Mouse (Mus musculus) ES-Bruce4 (cell line): ENCODE measurements around the gene Slc2a6. TPM values are rescaled to one million over a fixed set of nuclear protein-coding genes. Genes with fewer than 3 reads are reported as not detected.

ENCODE experiments used
- H3K27ac ChIP-seq: 2 replicates; pipeline ENCODE4 v1.5.1; 2012; ENCODE audit warnings: low read length, inconsistent platforms; ENCODE audit not compliant: insufficient read depth
- H3K27me3 ChIP-seq: 2 replicates; pipeline ENCODE4 v1.6.1; 2012; ENCODE audit warnings: mild to moderate bottlenecking, low read length, inconsistent platforms; ENCODE audit not compliant: control insufficient read depth, poor library complexity, insufficient read depth, severe bottlenecking
- H3K36me3 ChIP-seq: 2 replicates; pipeline ENCODE4 v1.6.1; 2012; ENCODE audit warnings: inconsistent platforms, mild to moderate bottlenecking, low read length, moderate library complexity; ENCODE audit not compliant: control insufficient read depth, poor library complexity, insufficient read depth, severe bottlenecking
- H3K4me1 ChIP-seq: one replicate; pipeline ENCODE4 v1.8.1; 2011; ENCODE audit warnings: low read length; ENCODE audit not compliant: control insufficient read depth, insufficient read depth
- H3K4me3 ChIP-seq: 2 replicates; pipeline ENCODE4 v1.5.1; 2011; ENCODE audit warnings: low read depth, mild to moderate bottlenecking, low read length
- H3K9ac ChIP-seq: 2 replicates; pipeline ENCODE4 v1.6.1; 2012; ENCODE audit warnings: low read depth, mild to moderate bottlenecking, inconsistent platforms; ENCODE audit not compliant: poor library complexity, severe bottlenecking
- H3K9me3 ChIP-seq: replicated peaks from 2 replicates; pipeline ENCODE4 v1.6.1; 2012; ENCODE audit warnings: mild to moderate bottlenecking, low read length, inconsistent platforms; ENCODE audit not compliant: control insufficient read depth, poor library complexity, insufficient read depth, severe bottlenecking
- CTCF ChIP-seq: IDR thresholded peaks from one replicate; pipeline ENCODE4 v1.8.1; 2011; ENCODE audit warnings: low read depth, low read length
- EP300 ChIP-seq: IDR thresholded peaks from 2 replicates; pipeline ENCODE4 v1.6.1; 2011; ENCODE audit warnings: low read depth, low read length; ENCODE audit not compliant: insufficient read depth
- POLR2A ChIP-seq: IDR thresholded peaks from one replicate; pipeline ENCODE4 v1.8.1; 2011; ENCODE audit warnings: low read length; ENCODE audit not compliant: insufficient read depth
- polyA plus RNA-seq: library from polyadenylated mRNA; stranded (reverse); fragments of >200 nt; gene quantifications from 2 replicates; pipeline ENCODE4 v1.2.4, GENCODE M21; 2011; ENCODE audit warnings: low read depth; ENCODE audit not compliant: missing spikeins, insufficient read depth, insufficient read length

Gene Slc2a6
- polyA plus RNA-seq, 1 experiment: 3.9 TPM

DNA sequence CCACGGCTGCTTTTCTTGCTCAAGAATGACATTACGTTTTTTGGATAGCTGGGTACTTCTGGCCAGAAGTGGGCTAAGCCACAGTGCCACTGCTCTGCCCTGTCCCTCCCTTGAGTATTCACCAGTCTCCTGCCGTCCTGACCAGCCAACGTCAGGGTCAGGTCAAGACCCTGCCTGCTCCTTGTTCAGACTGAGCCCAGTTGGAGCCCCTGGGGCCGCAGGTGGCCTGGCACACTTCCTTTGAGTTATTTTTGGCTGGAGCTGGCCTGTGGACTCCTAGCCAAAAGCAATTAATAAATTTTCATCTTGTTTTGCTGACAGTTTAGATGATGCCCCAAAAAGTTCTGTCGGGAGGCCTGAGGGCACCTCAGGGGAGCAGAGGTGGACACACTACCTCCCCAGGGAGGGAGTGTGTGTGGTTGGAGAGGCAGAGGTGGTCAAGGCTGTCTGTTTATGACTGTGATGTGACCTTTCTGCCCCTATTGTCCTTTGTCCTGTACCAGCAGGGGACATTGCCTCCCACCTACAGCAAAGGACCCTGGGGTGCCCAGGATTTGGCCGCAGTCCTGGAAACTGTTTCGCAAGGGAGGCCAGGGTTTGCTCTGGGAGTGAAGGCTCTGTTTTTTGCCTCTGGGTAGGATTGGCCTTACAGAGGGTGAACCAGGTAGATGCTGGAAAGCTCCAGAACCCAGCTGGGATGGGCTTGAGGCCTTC is 14.5 kb upstream of the Slc2a6 start:
- no peak for TF ChIP-seq EP300
- no peak for TF ChIP-seq POLR2A
- TF ChIP-seq CTCF: no peak
- Histone ChIP-seq H3K4me3 (no peak overlapping the region), H3K9me3 (no peaks in the 10 kb centered on the region), H3K9ac (no peak overlapping the region), H3K4me1 (no peaks in the 10 kb centered on the region), H3K27me3 (no peaks in the 10 kb centered on the region), H3K27ac (no peak overlapping the region), H3K36me3 (no peaks in the 10 kb centered on the region)

DNA sequence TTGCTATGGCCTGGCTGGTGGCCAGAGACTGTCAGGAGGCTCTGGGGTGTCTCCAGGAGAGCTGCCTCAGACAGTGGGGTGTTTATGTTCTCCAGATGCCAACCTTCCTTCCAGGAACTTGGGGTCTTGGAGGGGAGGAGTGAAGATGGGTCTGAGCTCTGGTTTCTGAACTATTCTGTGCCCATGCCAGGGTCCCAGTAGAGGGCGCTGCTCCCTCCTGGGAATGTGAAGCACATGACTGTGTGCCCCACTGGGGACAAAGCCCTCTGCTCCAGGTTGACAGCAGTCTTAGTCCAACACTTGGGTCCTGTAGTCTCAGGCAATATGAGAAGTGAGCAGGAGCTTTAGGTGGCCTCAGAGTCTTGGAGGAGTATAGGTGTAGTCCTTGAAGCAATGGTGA is 11.5 kb upstream of the Slc2a6 start:
- Histone ChIP-seq H3K9ac (no peak overlapping the region), H3K36me3 (no peaks in the 10 kb centered on the region), H3K27me3 (no peaks in the 10 kb centered on the region), H3K9me3 (no peaks in the 10 kb centered on the region), H3K4me1 (no peaks in the 10 kb centered on the region), H3K4me3 (no peak overlapping the region), H3K27ac (no peak overlapping the region)
- TF ChIP-seq CTCF: peak; percentile 67
- TF ChIP-seq POLR2A: no peak

DNA sequence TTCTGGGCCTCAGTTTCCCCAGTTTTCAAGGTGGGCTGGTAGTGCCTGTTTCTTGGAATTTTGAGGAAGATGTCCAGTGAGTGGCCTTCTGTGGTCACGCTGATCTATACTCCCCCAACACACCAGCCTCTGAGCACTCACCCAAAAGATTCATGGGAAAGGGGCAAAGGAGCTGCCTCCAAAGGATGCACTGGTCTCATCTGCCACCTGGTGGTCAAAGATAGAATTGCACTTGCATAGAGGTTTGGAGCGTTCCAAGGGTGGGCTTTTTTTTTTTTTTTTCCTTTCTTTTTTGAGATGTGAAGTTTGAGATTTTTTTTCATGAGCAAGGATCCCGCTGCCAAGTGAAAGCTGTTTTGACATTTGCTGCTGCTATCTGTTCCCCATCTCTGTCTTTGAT is 10.8 kb upstream of the Slc2a6 start:
- Histone ChIP-seq H3K9ac (no peak overlapping the region), H3K36me3 (no peaks in the 10 kb centered on the region), H3K4me3 (no peak overlapping the region), H3K27ac (no peak overlapping the region), H3K4me1 (no peaks in the 10 kb centered on the region), H3K9me3 (no peaks in the 10 kb centered on the region), H3K27me3 (no peaks in the 10 kb centered on the region)
- TF ChIP-seq POLR2A: no peak
- peak; percentile 71 for TF ChIP-seq CTCF

DNA sequence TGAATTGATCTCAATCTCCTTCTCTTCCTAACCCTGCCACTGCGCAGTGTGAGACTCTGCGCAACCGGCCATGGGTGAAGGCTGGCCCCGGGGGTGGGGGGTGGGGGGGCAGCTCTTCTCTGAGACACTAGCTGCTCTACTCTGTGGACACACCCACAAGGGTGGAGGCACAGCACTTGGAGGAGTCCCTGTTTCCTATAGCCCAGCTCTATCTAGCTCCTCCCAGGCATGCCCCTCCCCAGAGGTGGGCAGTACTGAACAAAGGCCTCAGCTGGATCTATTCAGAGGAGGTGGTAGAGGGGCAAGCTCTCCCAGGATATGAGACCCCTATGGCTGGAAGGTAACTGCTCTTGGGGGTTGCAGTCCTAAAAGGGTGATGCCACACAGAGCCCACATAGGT is 9.2 kb upstream of the Slc2a6 start:
- no peak overlapping the region for H3K9ac ChIP-seq
- no peaks in the 10 kb centered on the region for H3K9me3 ChIP-seq
- TF ChIP-seq POLR2A (no peak), EP300 (no peak), CTCF (no peak)
- no peaks in the 10 kb centered on the region for H3K4me1 ChIP-seq
- H3K27ac ChIP-seq: no peak overlapping the region
- no peak overlapping the region for H3K4me3 ChIP-seq
- no peaks in the 10 kb centered on the region for H3K27me3 ChIP-seq
- no peaks in the 10 kb centered on the region for H3K36me3 ChIP-seq

DNA sequence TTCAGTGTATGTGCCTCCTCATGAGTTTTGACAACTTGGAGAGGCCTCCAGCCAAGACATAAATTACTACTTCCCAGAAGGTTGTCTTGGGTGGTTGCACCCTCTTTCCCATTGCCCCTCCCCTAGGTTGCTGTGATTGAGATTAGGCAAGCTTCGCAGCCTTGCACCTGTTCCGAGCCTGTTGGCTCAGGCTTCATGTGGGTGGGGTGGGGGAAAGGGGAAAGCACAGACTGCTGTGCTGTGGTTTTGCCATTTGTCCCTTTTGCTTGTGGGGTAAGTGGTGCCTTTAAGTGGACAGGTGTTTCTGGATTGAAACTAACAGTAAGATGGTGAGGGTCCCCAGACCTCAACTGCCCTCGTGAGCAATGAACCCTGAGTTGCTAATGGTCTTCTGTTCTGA is 8.2 kb upstream of the Slc2a6 start:
- TF ChIP-seq CTCF: no peak
- no peak for TF ChIP-seq POLR2A
- TF ChIP-seq EP300: no peak
- no peaks in the 10 kb centered on the region for H3K27me3 ChIP-seq
- H3K4me3 ChIP-seq: no peak overlapping the region

DNA sequence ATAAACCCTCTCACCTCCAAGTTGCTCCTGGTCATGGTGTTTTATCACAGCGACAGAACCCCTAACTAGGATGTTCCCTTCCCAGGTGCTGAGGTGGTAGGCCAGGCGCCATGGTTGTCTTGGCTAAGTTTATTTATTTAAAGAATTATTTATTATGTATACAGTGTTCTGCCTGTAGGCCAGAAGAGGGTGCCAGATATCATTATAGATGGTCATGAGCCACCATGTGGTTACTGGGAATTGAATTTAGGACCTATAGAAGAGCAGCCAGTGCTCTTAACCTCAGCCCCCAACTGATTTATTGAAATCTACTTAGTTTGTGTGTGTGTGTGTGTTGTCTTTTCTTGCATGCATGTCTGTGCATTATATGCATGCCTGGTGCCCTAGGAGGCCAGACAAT is 4.6 kb upstream of the Slc2a6 start:
- Histone ChIP-seq H3K4me1 (no peaks in the 10 kb centered on the region), H3K9ac (no peak overlapping the region), H3K36me3 (no peaks in the 10 kb centered on the region), H3K27me3 (no peaks in the 10 kb centered on the region), H3K27ac (no peak overlapping the region), H3K9me3 (no peaks in the 10 kb centered on the region), H3K4me3 (no peak overlapping the region)
- TF ChIP-seq POLR2A: no peak
- TF ChIP-seq CTCF: no peak

More for the DNA sequence above, 8.2 kb upstream of the Slc2a6 start:
- no peak overlapping the region for H3K9ac ChIP-seq
- no peaks in the 10 kb centered on the region for H3K36me3 ChIP-seq
- H3K9me3 ChIP-seq: no peaks in the 10 kb centered on the region
- no peaks in the 10 kb centered on the region for H3K4me1 ChIP-seq
- H3K27ac ChIP-seq: no peak overlapping the region
